Mouse (Mus musculus) midbrain, postnatal 0 days (tissue): ENCODE data around the gene Smad1. TPM values are rescaled to one million over a fixed set of nuclear protein-coding genes. Genes with fewer than 3 reads are reported as not detected.

Source experiments
- ATAC-seq: fragments of 200-750 bp; cut with Nextera tagmentation; 2 replicates; pipeline ENCODE4 v1.8.0; 2017; ENCODE audit warnings: moderate number of reproducible peaks, mild to moderate bottlenecking, moderate TSS enrichment, moderate library complexity; ENCODE audit not compliant: low FRiP score
- DNase-seq: peaks from one replicate; pipeline ENCODE4 v3.0.0-alpha.2; 2015; ENCODE audit warnings: low spot score
- H3K27ac ChIP-seq: fragments of 300-500 bp; sonication (generic); 2 replicates; pipeline ENCODE4 v1.5.1; 2014; ENCODE audit warnings: low read depth, mild to moderate bottlenecking, low read length, mixed read lengths
- H3K27me3 ChIP-seq: fragments of 300-500 bp; sonication (generic); 2 replicates; pipeline ENCODE4 v1.6.1; 2014; ENCODE audit warnings: low read length, control low read depth, mixed read lengths; ENCODE audit not compliant: insufficient read depth
- H3K36me3 ChIP-seq: fragments of 300-500 bp; sonication (generic); 2 replicates; pipeline ENCODE4 v1.6.1; 2014; ENCODE audit warnings: low read length, control low read depth, mixed read lengths; ENCODE audit not compliant: insufficient read depth
- H3K4me1 ChIP-seq: fragments of 300-500 bp; sonication (generic); 2 replicates; pipeline ENCODE4 v1.6.1; 2014; ENCODE audit warnings: mild to moderate bottlenecking, control low read depth, antibody characterized with exemption, low read length, mixed read lengths; ENCODE audit not compliant: insufficient read depth
- H3K4me2 ChIP-seq: fragments of 300-500 bp; sonication (generic); 2 replicates; pipeline ENCODE4 v1.6.1; 2014; ENCODE audit warnings: low read depth, mild to moderate bottlenecking, low read length, mixed read lengths; ENCODE audit not compliant: poor library complexity, severe bottlenecking
- H3K4me3 ChIP-seq: fragments of 300-500 bp; sonication (generic); 2 replicates; pipeline ENCODE4 v1.5.1; 2014; ENCODE audit warnings: low read depth, mild to moderate bottlenecking, low read length, moderate library complexity
- H3K9ac ChIP-seq: fragments of 300-500 bp; sonication (generic); replicated peaks from 2 replicates; pipeline ENCODE4 v1.6.1; 2014; ENCODE audit warnings: mild to moderate bottlenecking, low read length, moderate library complexity, mixed read lengths; ENCODE audit not compliant: poor library complexity, severe bottlenecking
- H3K9me3 ChIP-seq: fragments of 300-500 bp; sonication (generic); 2 replicates; pipeline ENCODE4 v1.6.1; 2016; ENCODE audit warnings: low read length, control low read depth
- CTCF ChIP-seq: IDR thresholded peaks from 2 replicates; pipeline ENCODE4 v1.5.1; 2016; ENCODE audit warnings: antibody characterized with exemption, mild to moderate bottlenecking
- WGBS: fragments of 180-500 bp; shearing (Covaris S2); extraction: QIAGEN DNeasy Blood & Tissue Kit; methylation state at CpG from one replicate; pipeline ENCODE4 v1.1.7; 2014; 5-methylcytosine and 5-hydroxymethylcytosine counted together
- polyA plus RNA-seq: library from polyadenylated mRNA; unstranded; fragments of >200 nt; fragmentation: Nextera tagmentation; extraction: Ambion mirVana; gene quantifications from 2 replicates; pipeline ENCODE4 v1.2.1, GENCODE M21; 2015
- total RNA-seq: library from RNA; depleted of rRNA; stranded (reverse); fragments of >200 nt; gene quantifications from 2 replicates; pipeline ENCODE4 v1.2.3, GENCODE M21; 2014

Gene Smad1
- total and polyA plus RNA-seq, 2 experiments from 2014 or later, result 52.5 to 75.6 TPM

DNA sequence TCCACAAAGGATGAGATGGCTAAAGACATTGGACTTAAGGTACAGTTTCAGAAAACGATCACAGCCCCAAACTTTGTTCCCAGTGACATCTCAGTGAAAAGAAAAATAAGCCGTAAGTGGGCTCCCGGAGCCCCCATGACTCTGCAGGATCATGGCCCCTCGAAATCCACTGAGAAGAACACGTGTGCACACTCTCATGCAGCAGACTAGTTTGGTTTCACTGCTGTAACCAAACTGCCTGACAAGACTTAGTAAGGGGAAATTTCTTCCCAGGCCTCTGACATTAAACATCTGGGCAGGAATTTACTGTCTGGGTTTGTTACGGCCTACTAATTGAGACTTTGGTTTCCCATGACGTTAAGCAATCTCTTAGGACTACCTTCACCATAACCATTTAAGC, 45.3 kb downstream of the Smad1 start:
- no peaks in the 10 kb centered on the region for H3K4me1 ChIP-seq
- H3K4me3 ChIP-seq, result no peak overlapping the region
- no peak for ATAC-seq
- no peak for DNase-seq
- no peaks in the 10 kb centered on the region for H3K9me3 ChIP-seq
- 0 out of 2 replicates have a peak, but pooled peaks cover 12% of the 10 kb centered on the region for H3K36me3 ChIP-seq
- no peak overlapping the region for H3K27ac ChIP-seq
- 92% methylated on average over 7 of the region's 7 CpGs for WGBS
- no peak overlapping the region for H3K4me2 ChIP-seq
- no peak overlapping the region for H3K9ac ChIP-seq
- H3K27me3 ChIP-seq, result no peaks in the 10 kb centered on the region
- TF ChIP-seq CTCF, result no peak

DNA sequence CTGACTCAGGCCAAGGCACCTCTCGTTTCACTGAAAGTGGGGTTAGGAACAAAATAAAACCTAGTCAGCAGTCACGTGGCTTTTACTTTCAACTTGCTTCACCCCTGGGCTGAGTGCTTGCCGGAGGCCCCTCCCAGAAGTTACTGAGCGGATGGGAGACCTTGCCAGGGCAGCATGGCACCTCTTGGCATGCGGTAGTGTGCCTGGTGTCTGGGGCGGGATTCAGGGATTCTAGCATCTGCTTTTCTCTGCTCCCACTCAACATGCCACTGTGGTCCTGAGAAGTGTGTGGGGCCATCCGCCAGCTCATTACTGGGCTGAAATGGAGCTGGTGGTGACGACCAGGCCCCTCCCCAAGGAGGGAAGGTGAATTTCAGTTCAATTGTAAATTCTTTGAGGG, 47.4 kb downstream of the Smad1 start:
- no peak for ATAC-seq
- WGBS, result 85% methylated on average over 8 of the region's 8 CpGs
- H3K4me1 ChIP-seq, result no peaks in the 10 kb centered on the region
- 0 out of 2 replicates have a peak, but pooled peaks cover 12% of the 10 kb centered on the region for H3K36me3 ChIP-seq
- H3K4me2 ChIP-seq, result no peak overlapping the region
- peak; percentile 46 for DNase-seq
- H3K9ac ChIP-seq, result no peak overlapping the region
- TF ChIP-seq CTCF, result no peak
- H3K4me3 ChIP-seq, result no peak overlapping the region
- no peaks in the 10 kb centered on the region for H3K9me3 ChIP-seq
- no peaks in the 10 kb centered on the region for H3K27me3 ChIP-seq
- H3K27ac ChIP-seq, result no peak overlapping the region

DNA sequence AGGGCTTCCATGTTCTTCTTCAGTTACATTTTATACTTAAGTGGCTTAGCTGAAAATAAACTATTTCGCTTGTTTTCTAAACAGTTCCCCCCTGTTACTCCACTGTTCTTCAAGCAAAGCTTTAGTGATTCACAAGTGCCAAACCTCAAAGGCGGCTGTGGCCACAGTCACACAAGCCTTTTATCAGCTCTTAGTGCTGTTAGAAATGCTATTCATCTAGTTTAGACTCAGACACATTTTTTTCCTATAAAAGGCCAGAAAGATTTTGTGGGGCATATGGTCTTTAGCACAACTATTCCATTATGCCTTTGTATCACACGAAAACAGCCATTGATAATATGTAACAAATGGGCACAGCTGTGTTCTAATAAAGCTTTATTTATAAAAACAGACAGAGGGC, 48.5 kb downstream of the Smad1 start:
- Histone ChIP-seq H3K4me3 (no peak overlapping the region), H3K4me2 (no peak overlapping the region), H3K27me3 (no peaks in the 10 kb centered on the region), H3K27ac (no peak overlapping the region; the same call in 1 of the 2 replicates), H3K9me3 (no peaks in the 10 kb centered on the region), H3K36me3 (peaks cover 18% of the 10 kb centered on the region; the same call in 1 of the 2 replicates), H3K9ac (no peak overlapping the region), H3K4me1 (no peaks in the 10 kb centered on the region)
- 55% methylated on average over 3 of the region's 3 CpGs for whole genome bisulfite sequencing
- no peak for DNase-seq
- ATAC-seq, result no peak
- no peak for TF ChIP-seq CTCF

DNA sequence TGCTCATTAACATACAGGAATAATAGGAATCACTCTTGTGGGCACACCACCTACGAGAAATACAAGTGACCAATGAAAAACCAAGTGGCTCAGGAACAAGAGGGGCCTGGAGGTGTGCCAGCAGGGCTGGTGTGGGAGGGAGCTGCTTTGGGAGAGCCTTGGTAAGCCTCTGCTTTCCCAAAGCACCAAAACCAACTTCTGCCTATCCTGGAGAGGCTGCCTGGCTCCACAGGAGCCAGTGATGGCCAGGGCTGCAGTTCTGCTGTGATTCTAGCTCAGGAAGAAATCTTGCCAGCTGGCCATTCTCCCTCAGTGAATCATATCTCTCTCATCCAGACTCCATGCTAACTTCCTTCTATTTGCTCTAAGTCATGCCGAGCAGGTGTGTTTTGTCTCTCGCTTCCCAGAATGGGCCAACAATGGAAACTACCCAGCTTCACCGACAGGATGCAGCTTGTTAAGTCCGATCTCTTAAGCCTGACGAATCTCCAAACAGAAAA, 49.2 kb downstream of the Smad1 start:
- Histone ChIP-seq H3K27me3 (no peaks in the 10 kb centered on the region), H3K9ac (no peak overlapping the region), H3K4me3 (no peak overlapping the region), H3K27ac (peak overlapping the region; percentile 67), H3K4me1 (no peaks in the 10 kb centered on the region), H3K9me3 (no peaks in the 10 kb centered on the region), H3K4me2 (no peak overlapping the region; the same call in 1 of the 2 replicates), H3K36me3 (peaks cover 20% of the 10 kb centered on the region; the same call in 1 of the 2 replicates)
- TF ChIP-seq CTCF, result peak; percentile 25; the same call in 1 of the 2 replicates
- WGBS, result 33% methylated on average over 6 of the region's 6 CpGs
- DNase-seq, result peak; percentile 87
- ATAC-seq, result peak; percentile 64

DNA sequence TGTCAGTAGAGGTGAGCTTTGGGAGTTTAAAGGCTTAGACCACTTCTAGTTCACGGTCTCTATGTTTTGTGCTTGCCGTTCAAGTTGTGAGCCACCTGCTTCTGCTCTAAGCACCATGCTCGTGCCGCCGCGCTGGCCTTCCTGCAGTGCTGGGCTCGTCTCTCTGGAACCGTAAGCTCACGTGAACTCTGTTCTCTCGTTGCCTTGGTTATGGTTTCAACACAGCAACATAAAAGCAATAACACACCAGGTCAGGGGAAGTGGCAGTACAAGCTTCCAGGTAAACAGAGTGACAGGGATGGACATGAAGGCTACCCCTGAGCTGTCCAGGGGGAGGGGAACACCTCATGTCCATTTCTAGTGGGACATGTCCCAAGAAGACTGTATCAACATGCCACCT, 52.9 kb downstream of the Smad1 start:
- no peak overlapping the region for H3K9ac ChIP-seq
- H3K4me2 ChIP-seq, result no peak overlapping the region
- WGBS, result 89% methylated on average over 10 of the region's 10 CpGs
- no peaks in the 10 kb centered on the region for H3K4me1 ChIP-seq
- DNase-seq, result no peak
- no peak overlapping the region for H3K27ac ChIP-seq
- ATAC-seq, result no peak
- no peaks in the 10 kb centered on the region for H3K27me3 ChIP-seq
- H3K36me3 ChIP-seq, result peaks cover 25% of the 10 kb centered on the region
- no peaks in the 10 kb centered on the region for H3K9me3 ChIP-seq
- TF ChIP-seq CTCF, result no peak
- H3K4me3 ChIP-seq, result no peak overlapping the region

- Histone ChIP-seq H3K4me3 (no peak overlapping the region), H3K36me3 (peaks cover 25% of the 10 kb centered on the region), H3K9me3 (no peaks in the 10 kb centered on the region), H3K27me3 (no peaks in the 10 kb centered on the region), H3K9ac (no peak overlapping the region), H3K4me2 (no peak overlapping the region), H3K4me1 (no peaks in the 10 kb centered on the region), H3K27ac (no peak overlapping the region)
- ATAC-seq, result no peak
- TF ChIP-seq CTCF, result no peak
- DNase-seq, result no peak
- 89% methylated on average over 6 of the region's 6 CpGs for WGBS
These were observed 53.5 kb downstream of the Smad1 start for GRCm38 (mm10) chr8:79345856-79346255.
